Mouse (Mus musculus) spleen, embryonic (tissue): ENCODE data around the gene Pbld2.

Source experiments
- CTCF ChIA-PET: fragments of 350-600 bp; sonication (Branson Sonifier 250); formaldehyde crosslinking; loops from one replicate; lab custom pipeline; 2022; lab: Charles Lee

The Pbld2 gene

DNA sequence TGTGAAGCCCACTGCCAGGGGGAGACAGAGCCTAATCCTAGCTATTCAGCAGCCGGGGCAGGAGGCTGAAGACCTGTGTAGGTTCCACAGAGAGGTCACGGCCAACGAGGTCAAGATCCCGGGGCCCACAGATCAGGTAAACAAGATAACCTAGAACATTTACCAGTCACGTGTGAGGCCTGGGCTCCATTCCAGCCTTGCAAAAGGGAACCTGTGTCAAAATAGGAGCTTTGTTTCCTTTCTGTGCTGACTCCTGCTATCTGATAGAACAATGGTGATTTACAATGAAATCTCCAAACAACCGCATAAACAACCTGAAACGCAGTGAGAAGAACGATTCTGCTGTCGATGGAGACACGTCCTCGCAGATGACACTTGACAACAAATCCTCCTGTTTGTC, 36.3 kb downstream of the Pbld2 start:
- CTCF ChIA-PET: interaction anchor here (0.8 kb wide), 1 partner anchor 35 kb away, joined by 3 read pairs; no protein-coding TSS in a partner anchor

- CTCF ChIA-PET: interaction anchor here (0.6 kb wide), 1 partner anchor 204 kb away, joined by 3 read pairs; no protein-coding TSS in a partner anchor
These were observed 37.2 kb downstream of the Pbld2 start for GRCm38 (mm10) chr10:63061266-63061665.

DNA sequence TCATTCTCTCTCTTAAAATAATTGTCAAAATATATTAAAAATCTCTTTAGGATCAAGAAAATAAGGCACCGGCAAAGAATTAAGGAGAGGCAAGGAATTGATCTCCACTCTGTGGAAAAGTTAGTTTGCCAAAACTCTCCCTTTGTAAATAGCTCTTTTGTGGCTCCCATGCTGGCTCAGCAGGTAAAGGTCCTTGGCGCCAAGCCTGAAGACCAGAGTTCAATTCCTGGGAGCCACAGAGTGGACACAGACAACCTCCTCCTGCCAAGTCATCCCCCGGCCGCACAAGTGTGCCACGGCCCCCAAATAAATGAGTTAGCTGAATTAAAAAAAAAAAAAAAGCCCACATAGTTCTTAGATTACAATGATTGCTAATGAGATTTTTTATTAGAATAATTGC, 38.6 kb downstream of the Pbld2 start:
- CTCF ChIA-PET: interaction anchor here (0.6 to 0.7 kb wide), 2 partner anchors 180 kb away, joined by 3 to 9 read pairs; no protein-coding TSS in a partner anchor

- CTCF ChIA-PET: no interaction called here
These were observed 39.2 kb downstream of the Pbld2 start for GRCm38 (mm10) chr10:63063365-63063764.

GRCm38 (mm10) chr10:63064516-63064915, 40.4 kb downstream of the Pbld2 start:
- CTCF ChIA-PET: interaction anchor here (0.7 kb wide), 2 partner anchors 28 to 116 kb away, joined by 4 to 5 read pairs; no protein-coding TSS in a partner anchor

DNA sequence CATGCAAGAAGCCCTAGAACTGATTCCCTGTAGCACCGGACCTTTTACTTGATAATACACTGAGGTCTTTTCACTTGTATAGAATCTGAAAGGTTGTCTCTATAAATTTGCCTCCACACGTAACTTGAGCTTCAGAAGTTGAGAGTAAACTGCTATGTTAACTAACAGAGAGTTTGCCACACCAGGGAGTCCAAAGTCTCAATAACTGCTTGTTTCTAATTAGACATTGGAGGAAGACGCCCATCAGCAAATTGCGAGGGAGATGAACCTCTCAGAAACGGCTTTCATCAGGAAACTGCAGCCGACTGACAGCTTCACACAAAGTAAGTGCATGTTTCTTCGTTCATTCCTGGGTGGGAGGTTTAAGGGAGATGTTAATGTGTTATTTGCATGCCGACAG, 41.4 kb downstream of the Pbld2 start:
- CTCF ChIA-PET: interaction anchor here (0.6 to 1.0 kb wide), 2 partner anchors 40 to 79 kb away, joined by 3 to 4 read pairs; no protein-coding TSS in a partner anchor

DNA sequence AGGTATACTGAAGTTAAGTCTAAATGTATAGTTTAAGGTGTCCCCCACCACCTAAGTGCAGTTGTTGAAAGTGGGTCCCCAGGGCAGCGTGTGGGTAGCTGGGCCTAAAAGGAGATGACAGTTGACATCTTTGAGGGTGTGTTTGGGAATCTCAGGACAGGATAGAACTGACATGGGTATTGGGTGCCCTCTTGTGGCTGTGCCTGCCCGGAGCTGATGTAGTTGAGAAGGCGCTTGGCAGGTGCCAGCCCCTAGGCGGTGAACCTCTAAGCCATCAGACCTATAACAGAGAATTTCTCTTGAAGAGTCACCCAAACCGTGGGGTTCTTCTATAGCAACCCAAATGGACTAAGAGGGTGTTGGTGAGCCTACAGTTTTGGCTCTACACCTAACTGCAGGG, 41.9 kb downstream of the Pbld2 start:
- CTCF ChIA-PET: interaction anchor here (1.0 kb wide), 1 partner anchor 80 kb away, joined by 4 read pairs; no protein-coding TSS in a partner anchor

DNA sequence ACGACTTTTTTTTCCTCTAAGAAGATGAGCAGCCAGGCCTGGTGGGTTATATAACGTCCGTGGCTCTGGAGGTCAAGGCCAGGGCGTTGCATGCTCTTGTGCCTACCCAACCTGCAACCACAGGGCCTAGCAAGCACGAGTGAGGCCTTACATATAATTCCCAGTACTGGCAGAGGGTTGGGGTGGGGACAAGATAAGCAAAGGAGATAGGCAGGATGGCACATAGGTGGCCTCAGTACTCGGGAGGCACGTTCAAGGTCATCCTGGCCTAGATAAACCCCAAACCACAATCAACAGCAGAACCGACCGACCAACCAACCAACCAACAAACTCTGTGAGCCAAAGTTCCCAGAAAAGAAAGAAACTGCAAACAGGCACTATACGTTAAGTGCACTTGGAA, 62.2 kb downstream of the Pbld2 start:
- CTCF ChIA-PET: no interaction called here

DNA sequence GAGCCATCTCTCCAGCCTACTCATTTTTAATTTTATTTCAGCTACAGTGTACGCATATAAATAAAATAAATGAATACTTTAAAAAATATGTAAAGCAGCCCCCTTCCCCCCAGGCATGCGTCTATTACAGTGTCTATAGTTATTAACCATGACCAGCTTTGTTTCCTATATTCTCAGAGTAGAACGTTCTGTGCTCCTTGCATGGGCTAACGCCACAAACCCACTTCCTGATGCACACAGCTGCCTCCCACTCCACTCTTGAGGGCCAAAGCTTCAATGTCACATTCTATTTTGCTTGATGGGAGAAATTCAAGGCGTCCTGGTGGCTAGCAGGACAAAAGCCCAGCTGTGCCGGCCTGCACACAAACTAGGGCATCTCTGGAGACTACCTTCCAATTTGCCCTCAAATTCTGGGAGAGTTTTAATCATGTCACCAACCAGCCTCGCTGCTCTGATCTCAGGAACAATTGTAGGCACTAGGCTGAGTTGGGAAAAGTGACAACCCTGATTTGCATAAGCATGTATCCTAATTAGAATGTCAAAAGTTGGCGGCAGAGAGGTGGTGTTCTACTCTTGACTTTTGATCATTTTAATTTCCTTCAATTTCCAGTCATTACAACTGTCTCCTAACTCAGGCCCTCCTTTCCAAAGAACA, 65.1 kb downstream of the Pbld2 start:
- CTCF ChIA-PET: interaction anchor here (0.7 kb wide), 1 partner anchor 349 kb away, joined by 3 read pairs; no protein-coding TSS in a partner anchor

DNA sequence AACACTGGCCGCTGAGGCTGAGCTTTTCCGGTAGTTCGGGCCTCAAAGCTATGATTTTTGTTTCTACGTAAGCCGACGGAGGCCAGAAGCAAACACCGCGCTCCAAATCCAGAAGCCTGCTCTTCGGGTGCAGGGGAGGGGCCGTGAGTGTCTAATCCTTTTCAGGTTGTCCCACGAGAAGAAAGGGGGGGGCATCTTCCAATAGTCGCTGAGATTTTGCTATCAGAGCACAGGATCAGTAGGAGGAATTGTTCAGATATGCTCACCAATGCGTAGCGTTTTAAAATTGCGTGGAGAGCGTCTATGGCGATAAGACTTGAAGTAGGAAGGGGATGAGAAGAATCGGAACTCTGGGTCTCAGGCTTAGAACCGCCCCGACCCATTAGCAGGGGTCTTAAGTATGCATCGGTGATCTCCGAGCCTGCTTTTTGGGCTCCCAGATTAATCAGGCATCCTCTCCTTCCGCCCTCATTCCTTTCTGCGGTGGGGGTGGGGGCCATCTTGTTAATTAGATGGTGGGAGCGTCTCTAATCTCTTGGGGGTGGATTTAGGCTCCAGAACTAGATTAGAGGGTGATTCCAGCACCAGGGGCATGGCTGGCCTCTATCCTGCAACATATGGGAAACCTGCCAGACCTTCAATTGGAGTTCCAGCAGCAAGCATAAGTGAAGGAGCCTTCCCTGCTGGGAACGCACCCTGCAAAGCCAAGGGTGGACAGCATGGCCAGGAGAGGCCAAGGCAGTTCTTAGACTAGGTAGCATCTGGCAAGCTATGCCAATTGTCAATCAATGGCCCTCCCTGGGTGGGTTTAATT, 65.8 kb downstream of the Pbld2 start:
- CTCF ChIA-PET: interaction anchor here (0.7 kb wide), 1 partner anchor 349 kb away, joined by 3 read pairs; no protein-coding TSS in a partner anchor

DNA sequence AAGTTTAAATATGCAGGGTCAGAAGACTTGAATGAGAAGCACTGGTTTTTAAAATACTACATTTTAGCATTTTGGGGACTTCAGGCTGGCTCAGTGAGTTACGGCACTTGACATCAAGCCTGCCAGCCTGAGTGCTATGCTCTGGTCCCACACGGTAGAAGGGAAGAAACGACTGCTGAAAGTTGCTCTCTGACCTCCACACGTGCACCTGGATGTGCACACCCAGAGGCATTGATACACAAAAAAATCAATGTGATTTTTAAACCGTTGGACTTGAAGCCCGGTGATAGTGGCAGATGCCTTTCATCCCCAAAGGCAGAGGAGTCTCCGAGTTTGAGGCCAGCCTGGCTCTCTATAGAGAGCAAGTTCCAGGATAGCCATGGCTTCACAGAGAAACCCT, 67.8 kb downstream of the Pbld2 start:
- CTCF ChIA-PET: no interaction called here

DNA sequence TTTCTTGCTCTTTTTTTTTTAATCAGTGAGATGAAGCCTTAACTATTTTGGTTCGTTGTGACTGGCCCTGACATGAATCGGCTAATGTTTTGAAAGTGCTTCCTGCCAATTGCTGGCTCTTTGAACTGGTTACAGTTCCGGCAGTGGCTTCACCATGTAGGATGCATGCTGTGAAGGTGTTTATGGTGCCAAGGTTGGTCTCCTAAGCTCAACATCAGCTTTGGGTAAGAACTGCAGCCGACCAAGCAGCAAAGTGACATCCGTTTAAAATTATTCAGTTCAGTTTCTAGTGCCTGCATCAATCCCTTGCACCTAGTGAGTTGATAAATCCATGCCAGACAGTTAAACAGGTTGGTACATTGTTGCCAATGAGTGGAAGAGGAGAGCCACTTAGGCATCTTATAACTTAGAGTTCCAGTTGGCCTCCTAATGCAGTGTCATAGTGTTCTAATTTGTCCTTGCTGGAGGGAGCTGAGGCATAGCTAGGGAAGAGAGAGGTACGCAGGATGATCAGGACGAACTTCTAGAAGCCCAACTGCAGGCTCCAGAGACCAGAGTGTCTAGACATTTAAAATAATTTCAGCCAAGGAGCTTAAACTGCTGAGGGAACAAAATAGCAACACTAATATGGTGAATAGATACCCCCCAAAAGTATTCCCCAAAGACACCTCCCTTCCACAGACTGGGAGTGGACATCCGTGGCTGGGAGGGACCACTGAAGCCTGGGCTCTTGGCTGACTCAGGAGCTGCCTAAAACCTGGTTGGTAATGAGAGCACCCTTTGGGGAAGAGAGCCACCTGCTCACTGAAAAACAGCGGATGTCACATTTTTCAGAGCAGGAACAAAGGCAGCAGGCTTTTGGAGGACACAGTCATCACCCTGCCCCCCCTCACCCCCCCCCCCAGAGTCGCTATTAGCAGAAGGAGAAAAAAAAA, 68.8 kb downstream of the Pbld2 start:
- CTCF ChIA-PET: interaction anchor here (0.5 kb wide), 1 partner anchor 174 kb away, joined by 3 read pairs; no protein-coding TSS in a partner anchor

DNA sequence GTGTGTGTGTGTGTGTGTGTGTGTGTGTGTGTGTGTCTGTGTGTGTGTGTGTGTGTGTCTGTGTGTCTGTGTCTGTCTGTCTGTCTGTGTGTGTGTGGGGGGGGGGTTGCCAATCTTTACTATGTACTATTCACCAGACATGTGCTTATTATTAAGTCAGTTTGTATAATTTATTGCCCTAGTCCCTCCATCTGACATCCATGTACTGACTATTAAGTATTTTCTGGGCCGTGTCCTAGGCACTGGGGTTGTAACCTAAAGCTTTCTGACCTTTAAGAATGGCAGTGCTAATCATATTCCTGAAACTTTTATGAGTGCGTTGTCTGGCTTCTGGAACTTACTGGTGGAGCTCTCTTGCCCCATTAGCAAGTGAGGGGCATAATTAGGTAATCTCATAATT, 72.6 kb downstream of the Pbld2 start:
- CTCF ChIA-PET: no interaction called here

GRCm38 (mm10) chr10:63098191-63098590, 74.1 kb downstream of the Pbld2 start:
- CTCF ChIA-PET: no interaction called here

DNA sequence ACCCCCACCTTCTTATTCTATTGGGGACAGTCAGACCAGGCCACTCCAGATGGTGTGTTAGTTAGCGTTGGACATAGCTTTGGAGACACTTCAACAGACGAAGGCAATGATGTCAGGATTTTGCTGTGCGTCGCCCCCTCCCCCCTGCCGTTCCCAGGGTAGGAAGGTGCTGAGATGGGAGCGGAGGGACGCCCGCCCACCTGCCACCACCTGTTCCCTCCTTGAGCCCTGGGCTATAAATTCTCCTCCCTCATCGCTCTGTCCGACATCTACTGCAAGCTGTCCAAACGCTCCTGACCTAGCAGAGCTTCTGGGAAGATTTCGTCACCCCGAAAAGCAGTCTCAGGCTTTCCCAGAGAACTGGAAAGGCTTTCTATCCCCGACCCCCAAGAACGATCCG, 75.4 kb downstream of the Pbld2 start, which contains the start of gene Atoh7:
Gene Atoh7, plus strand, starts transcription at position 131 of the 400 bp plus-strand sequence.
- CTCF ChIA-PET: interaction anchor here (0.5 kb wide), 1 partner anchor 247 kb away, joined by 3 read pairs; no protein-coding TSS in a partner anchor

DNA sequence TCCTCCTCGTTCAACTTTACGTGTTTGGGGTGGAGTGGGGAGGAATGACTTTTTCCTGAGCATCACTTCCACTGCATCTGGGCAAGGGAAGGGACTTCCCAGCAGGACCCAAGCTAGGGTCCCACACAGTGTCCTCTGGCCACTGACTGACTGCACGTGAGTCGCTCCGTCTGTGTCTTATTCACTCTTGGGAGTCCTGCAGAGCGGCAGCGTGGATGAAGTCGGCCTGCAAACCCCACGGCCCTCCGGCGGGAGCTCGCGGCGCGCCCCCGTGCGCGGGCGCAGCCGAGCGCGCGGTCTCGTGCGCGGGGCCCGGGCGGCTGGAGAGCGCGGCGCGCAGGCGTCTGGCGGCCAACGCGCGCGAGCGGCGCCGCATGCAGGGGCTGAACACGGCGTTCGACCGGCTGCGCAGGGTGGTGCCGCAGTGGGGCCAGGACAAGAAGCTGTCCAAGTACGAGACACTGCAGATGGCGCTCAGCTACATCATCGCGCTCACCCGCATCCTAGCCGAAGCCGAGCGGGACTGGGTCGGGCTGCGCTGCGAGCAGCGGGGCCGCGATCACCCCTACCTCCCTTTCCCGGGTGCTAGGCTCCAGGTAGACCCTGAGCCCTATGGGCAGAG, 75.9 kb downstream of the Pbld2 start:
- CTCF ChIA-PET: interaction anchor here (0.5 kb wide), 1 partner anchor 246 kb away, joined by 3 read pairs; no protein-coding TSS in a partner anchor

GRCm38 (mm10) chr10:63100657-63101056, 76.5 kb downstream of the Pbld2 start:
- CTCF ChIA-PET: no interaction called here
